In genomic region chrX:150413505-150413904, GRCm38 (mm10) we compare ENCODE assay signal across 34 mouse cellular contexts.
"Had no signal": no experiment of that assay in that cellular context is flagged by ENCODE, and none has a peak within 500 bp of the region (broad histone marks: within the 10 kb centered on the region; RNA-seq: fewer than 3 reads in every experiment).

No protein-coding gene starts in this region.

- H3K9me3 ChIP-seq: heart, embryonic 12.5 days; heart, embryonic 13.5 days; heart, embryonic 15.5 days; hindbrain, embryonic 10.5 days; hindbrain, embryonic 12.5 days; hindbrain, embryonic 13.5 days; hindbrain, embryonic 15.5 days; intestine, embryonic 15.5 days; kidney, embryonic 15.5 days had no signal

- H3K36me3 ChIP-seq: heart, embryonic 15.5 days; intestine, embryonic 15.5 days; kidney, embryonic 15.5 days had no signal

- H3K27ac ChIP-seq: heart, embryonic 13.5 days; heart, embryonic 15.5 days; hindbrain, embryonic 10.5 days; hindbrain, embryonic 12.5 days; hindbrain, embryonic 13.5 days; hindbrain, embryonic 14.5 days; hindbrain, embryonic 15.5 days; hindbrain, postnatal 0 days; intestine, embryonic 15.5 days; kidney, embryonic 15.5 days; kidney, postnatal 0 days; layer of hippocampus, adult 2 months; left cerebral cortex, adult 2 months had no signal

- H3K9ac ChIP-seq: heart, embryonic 12.5 days; heart, embryonic 13.5 days; heart, embryonic 15.5 days; hindbrain, embryonic 12.5 days; hindbrain, embryonic 13.5 days; hindbrain, embryonic 14.5 days; hindbrain, embryonic 15.5 days; intestine, embryonic 15.5 days; kidney, embryonic 15.5 days had no signal

- H3K4me3 ChIP-seq: heart, embryonic 12.5 days; heart, embryonic 13.5 days; heart, embryonic 15.5 days; hindbrain, embryonic 10.5 days; hindbrain, embryonic 12.5 days; hindbrain, embryonic 13.5 days; hindbrain, embryonic 15.5 days; intestine, embryonic 15.5 days; kidney, embryonic 15.5 days; layer of hippocampus, adult 2 months; left cerebral cortex, adult 2 months had no signal

- H3K27me3 ChIP-seq: heart, embryonic 12.5 days; heart, embryonic 13.5 days; heart, embryonic 15.5 days; hindbrain, embryonic 12.5 days; hindbrain, embryonic 13.5 days; hindbrain, embryonic 15.5 days; intestine, embryonic 15.5 days; kidney, embryonic 15.5 days had no signal

- DNase-seq: heart, postnatal 10 days; heart, postnatal 14 days; heart, postnatal 36 days; heart, postnatal 4 days; kidney, adult 11 months; kidney, adult 18-20 months; kidney, adult 2 months; kidney, adult 8-10 months; kidney, adult 9 months; kidney, postnatal 10 days; kidney, postnatal 14 days; kidney, postnatal 25 days; kidney, postnatal 36 days; kidney, postnatal 4 days; layer of hippocampus, adult 9-11 months; layer of hippocampus, postnatal 36 days had no signal

- H3K4me1 ChIP-seq: heart, embryonic 12.5 days; heart, embryonic 13.5 days; heart, embryonic 15.5 days; hindbrain, embryonic 10.5 days; hindbrain, embryonic 12.5 days; hindbrain, embryonic 13.5 days; hindbrain, embryonic 15.5 days; intestine, embryonic 15.5 days; kidney, embryonic 15.5 days had no signal

- H3K4me2 ChIP-seq: heart, embryonic 11.5 days; heart, embryonic 12.5 days; heart, embryonic 13.5 days; heart, embryonic 15.5 days; hindbrain, embryonic 12.5 days; hindbrain, embryonic 13.5 days; hindbrain, embryonic 14.5 days; hindbrain, embryonic 15.5 days; intestine, embryonic 15.5 days; kidney, embryonic 15.5 days had no signal

- ATAC-seq: hindbrain, embryonic 16.5 days; hindbrain, postnatal 0 days; intestine, embryonic 15.5 days; intestine, embryonic 16.5 days; intestine, postnatal 0 days had no signal
